Mouse (Mus musculus) megakaryocyte, embryonic 14.5 days (primary cell): ENCODE measurements at regions not wholly inside any gene's neighbourhood (a gene's known extent, or its start where the extent isn't known, plus 50 kb on each side); places are given as distances from the start of the nearest gene placed in this dataset.

Experiments used
- FLI1 ChIP-seq: IDR thresholded peaks from 2 replicates; pipeline ENCODE4 v1.6.1; 2012; ENCODE audit warnings: low read length, inconsistent platforms, mixed read lengths
- GATA1 ChIP-seq: IDR thresholded peaks from 3 replicates; pipeline ENCODE4 v1.6.1; 2012; ENCODE audit warnings: mixed read lengths, low read length, inconsistent platforms, borderline replicate concordance

DNA sequence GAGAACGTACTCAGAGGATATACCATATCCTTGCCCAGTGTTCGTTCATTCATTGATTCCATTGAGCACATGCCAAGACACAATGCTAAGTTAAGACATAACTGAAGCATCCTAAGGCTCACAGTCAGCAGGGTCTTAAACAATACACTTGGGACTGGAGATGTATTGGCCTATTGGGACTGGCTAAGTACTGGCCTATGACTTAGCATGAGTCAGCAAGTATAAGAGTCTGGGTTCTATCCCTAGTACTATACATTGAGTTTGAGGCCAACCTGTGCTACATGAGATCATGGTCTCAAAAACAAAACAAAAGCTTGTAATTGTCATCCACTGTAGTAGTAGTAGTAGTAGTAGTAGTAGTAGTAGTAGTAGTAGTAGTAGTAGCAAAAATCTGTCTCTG lies 119.2 kb upstream of the Cdyl start:
- TF ChIP-seq GATA1 (no peak), FLI1 (no peak)
